Mouse (Mus musculus) urinary bladder, adult 18-20 months (tissue): Measurements from ENCODE around the gene Tfdp2.

Experiments
- DNase-seq, 2 experiments: peaks; one replicate each; pipeline ENCODE4 v3.0.0; 2022; ENCODE audit warnings: low spot score in 2 of 2, mixed read lengths in 2 of 2

The Tfdp2 gene

GRCm38 (mm10) chr9:96228285-96228684, 32.2 kb downstream of the Tfdp2 start:
- no peak for DNase-seq

- no peak for DNase-seq
Observed at GRCm38 (mm10) chr9:96230271-96230670, 34.2 kb downstream of the Tfdp2 start.

- no peak for DNase-seq
Observed at GRCm38 (mm10) chr9:96235477-96235876, 39.4 kb downstream of the Tfdp2 start.

GRCm38 (mm10) chr9:96237391-96237790, 41.3 kb downstream of the Tfdp2 start:
- no peak for DNase-seq

GRCm38 (mm10) chr9:96238286-96238685, 42.2 kb downstream of the Tfdp2 start:
- DNase-seq: no peak

- no peak for DNase-seq
Observed at GRCm38 (mm10) chr9:96241134-96242097, 45.3 kb downstream of the Tfdp2 start.

GRCm38 (mm10) chr9:96243915-96244314, 47.8 kb downstream of the Tfdp2 start:
- no peak for DNase-seq

- DNase-seq: no peak
Observed at GRCm38 (mm10) chr9:96254812-96255211, 58.7 kb downstream of the Tfdp2 start.

- no peak for DNase-seq
Observed at GRCm38 (mm10) chr9:96258478-96258877, 62.4 kb downstream of the Tfdp2 start.

- DNase-seq: no peak
Observed at GRCm38 (mm10) chr9:96259017-96259512, 63.0 kb downstream of the Tfdp2 start.

- no peak for DNase-seq
Observed at GRCm38 (mm10) chr9:96259753-96260520, 63.9 kb downstream of the Tfdp2 start.

GRCm38 (mm10) chr9:96261101-96261500, 65.0 kb downstream of the Tfdp2 start:
- DNase-seq: no peak

- DNase-seq: no peak
Observed at GRCm38 (mm10) chr9:96261980-96262379, 65.9 kb downstream of the Tfdp2 start.

- DNase-seq: no peak
Observed at GRCm38 (mm10) chr9:96266793-96267558, 70.9 kb downstream of the Tfdp2 start.

- DNase-seq: no peak
Observed at GRCm38 (mm10) chr9:96267559-96267948, 71.5 kb downstream of the Tfdp2 start.

GRCm38 (mm10) chr9:96269726-96270125, 73.7 kb downstream of the Tfdp2 start:
- no peak for DNase-seq

- no peak for DNase-seq
Observed at GRCm38 (mm10) chr9:96275543-96275942, 79.5 kb downstream of the Tfdp2 start.

- no peak for DNase-seq
Observed at GRCm38 (mm10) chr9:96281497-96281896, 85.4 kb downstream of the Tfdp2 start.

- no peak for DNase-seq
Observed at GRCm38 (mm10) chr9:96282082-96282481, 86.0 kb downstream of the Tfdp2 start.

- DNase-seq: no peak
Observed at GRCm38 (mm10) chr9:96284916-96285315, 88.8 kb downstream of the Tfdp2 start.

GRCm38 (mm10) chr9:96292144-96292543, 96.1 kb downstream of the Tfdp2 start:
- DNase-seq: no peak
